Mouse (Mus musculus) Muller cell, postnatal 12 days (primary cell): Measurements from ENCODE around the gene Trim54.

Source experiments
- DNase-seq: peaks from one replicate; pipeline ENCODE4 v3.0.0-alpha.2; 2015; ENCODE audit errors: inconsistent ontology term

Trim54 gene

DNA sequence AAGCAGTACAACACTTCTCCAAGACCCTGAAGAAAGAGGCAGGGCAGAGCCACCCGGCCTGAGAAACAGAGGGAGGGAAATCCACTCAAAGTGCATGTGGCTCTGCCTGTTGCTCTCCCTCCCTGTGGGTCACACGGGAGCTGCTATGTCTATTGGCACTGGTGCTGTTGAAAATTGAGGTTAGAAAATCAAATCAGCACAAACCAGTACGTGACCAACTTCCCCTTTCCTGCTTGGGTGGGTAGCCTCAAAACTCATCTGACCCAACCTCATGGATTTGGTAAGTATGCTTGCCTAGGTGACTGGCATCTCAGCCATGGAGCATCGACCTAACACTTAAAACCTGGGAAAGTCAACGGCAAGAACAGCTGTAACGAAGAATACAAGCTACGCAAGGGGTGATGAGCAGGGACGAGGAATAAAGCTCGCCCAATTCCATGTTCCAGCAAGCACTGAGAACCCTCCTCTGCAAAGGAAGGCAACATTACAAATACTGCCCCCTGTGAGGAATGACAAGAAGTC lies 10.6 kb upstream of the Trim54 start, which contains the start of gene Dnajc5g:
TSS of gene Dnajc5g (plus strand) at position 472 of the 522 bp plus-strand sequence.
- DNase-seq = no peak

DNA sequence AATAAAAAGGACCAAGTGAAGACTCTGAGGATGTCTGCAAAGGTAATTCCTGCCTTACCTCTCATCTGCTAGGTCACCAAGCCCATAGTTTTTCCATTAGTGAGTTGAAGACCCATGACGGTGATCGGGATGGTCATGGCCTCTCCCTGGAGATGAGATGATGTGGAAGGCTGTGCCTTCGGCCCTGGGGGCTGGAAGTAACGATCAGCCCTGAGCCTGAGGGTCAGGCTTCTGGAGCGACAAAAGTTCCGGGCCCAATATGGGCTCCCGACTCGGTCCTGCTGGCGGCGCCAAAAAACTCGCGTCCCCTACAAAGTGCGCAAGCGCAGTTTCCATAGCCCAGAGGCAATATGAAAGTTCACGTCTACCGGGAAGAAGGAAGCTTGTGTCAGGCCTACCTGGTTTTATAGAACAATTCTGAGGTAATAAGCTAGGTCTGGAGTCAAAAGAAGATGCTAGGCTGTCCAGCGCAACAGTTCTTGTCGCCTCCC lies 8.5 kb upstream of the Trim54 start, which contains the start of gene Slc30a3:
TSS of gene Slc30a3 (minus strand) at position 238 of the 491 bp plus-strand sequence.
- DNase-seq = no peak

DNA sequence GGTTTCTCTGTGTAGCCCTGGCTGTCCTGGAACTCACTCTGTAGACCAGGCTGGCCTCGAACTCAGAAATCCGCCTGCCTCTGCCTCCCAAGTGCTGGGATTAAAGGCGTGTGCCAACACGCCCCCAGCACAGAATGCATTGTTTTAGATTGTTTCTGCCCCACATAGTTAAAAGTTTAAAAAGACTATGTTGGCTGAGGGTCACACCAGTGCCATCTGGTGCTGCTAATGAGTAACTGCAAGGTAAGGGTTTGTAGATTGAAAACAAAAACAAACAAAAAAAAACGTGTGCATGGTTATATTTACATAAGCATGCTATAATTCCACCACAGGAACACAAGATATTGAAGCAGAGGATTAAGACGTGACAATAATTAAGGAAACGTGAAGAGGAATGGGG lies 5.7 kb upstream of the Trim54 start:
- no peak for DNase-seq

DNA sequence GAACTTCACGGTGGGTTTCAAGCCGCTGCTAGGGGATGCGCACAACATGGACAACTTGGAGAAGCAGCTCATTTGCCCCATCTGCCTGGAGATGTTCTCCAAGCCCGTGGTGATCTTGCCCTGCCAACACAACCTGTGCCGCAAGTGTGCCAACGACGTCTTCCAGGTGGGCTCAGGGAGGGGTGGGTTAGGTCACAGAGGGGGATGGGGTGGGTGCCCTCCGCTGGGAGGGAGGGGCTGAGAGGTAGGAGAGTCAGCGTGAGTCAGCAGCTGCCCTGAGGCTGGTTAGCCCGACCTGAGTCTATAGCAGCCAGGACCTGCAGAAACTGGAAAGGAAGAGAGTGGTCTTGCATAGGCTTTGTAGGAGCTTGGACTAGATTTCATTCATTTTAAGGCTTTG lies 400 bp downstream of the Trim54 start:
- DNase-seq = no peak

GRCm38 (mm10) chr5:31121111-31121510 lies 4.6 kb downstream of the Trim54 start:
- DNase-seq = no peak

DNA sequence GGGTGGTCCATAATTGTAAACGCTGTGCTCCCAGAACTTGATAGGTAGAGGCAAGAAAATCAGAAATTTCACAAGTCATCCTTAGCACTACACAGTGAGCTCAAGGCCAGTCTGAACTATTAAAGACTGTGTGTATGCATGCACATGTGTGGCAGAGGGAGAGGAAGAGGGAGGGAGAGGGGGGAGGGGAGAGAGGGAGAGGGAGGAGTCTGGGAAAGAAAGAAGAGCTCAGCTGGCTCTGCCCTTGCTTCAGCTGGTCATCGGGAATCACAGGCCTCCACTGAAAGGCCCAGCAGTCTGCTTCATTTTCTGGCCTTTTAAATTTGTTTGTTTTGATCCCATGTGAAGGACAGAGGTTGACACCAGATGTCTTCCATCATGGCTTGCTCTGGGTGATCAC lies 7.0 kb downstream of the Trim54 start:
- no peak for DNase-seq

GRCm38 (mm10) chr5:31126050-31126449 lies 9.5 kb downstream of the Trim54 start:
- no peak for DNase-seq

- no peak for DNase-seq
Observed at GRCm38 (mm10) chr5:31136730-31137424, 20.4 kb downstream of the Trim54 start.

DNA sequence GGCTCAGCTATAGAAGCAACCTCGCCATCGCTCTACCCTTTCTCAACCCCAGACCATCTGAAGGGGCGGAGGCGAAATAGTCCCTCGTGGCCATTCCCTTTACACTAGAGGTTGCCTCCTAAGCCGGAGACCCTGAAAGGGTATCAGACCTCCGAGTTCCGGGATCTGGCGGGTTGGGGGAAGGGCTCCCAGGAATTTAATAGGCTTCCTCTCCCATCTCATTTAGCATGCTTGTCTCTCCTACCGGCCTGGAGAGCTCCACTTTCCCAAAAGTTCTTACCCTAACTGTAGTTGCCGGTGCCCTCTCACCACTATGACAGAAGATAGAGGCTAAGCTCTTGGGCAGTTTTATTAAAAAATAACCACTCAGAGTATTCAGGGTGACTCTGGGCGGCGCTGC lies 21.1 kb downstream of the Trim54 start:
- DNase-seq = no peak

DNA sequence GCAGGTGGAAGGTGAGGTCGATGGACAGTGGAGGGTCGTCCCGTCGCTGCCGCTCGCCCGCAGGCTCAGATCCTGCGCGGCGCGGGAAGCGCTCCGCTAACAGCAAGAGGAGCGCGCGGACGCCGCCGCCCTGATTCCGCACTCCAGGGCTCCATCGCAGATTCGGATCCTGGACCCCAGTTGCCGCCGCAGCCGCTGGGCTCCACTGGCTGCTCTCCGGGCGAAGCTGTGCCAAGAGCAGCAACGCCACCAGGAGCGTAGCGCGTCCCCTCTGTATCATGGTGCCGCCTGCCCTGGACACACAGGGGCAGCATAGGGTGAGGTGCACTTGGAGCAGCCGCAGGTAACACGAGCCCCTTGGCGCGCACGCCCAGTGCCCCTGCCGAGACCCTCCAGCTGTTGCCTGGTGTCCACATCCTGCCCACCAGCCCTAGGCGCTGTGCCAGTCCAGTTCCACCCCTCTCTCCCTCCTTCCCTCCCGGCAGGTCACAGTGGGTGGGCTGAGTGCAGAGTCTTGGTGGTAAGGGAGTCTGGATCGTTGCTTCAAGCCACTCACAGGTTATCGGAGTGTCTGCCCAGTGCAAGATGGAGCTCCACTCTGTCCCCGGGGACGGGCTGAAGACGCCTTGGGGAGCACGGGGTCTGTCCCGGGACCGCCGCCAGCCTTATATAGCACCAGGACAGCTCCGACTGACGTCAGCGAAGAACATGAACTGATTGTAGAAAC lies 21.9 kb downstream of the Trim54 start, which contains the start of gene Ucn:
TSS of gene Ucn (minus strand) at position 589 of the 727 bp plus-strand sequence.
- DNase-seq = no peak

DNA sequence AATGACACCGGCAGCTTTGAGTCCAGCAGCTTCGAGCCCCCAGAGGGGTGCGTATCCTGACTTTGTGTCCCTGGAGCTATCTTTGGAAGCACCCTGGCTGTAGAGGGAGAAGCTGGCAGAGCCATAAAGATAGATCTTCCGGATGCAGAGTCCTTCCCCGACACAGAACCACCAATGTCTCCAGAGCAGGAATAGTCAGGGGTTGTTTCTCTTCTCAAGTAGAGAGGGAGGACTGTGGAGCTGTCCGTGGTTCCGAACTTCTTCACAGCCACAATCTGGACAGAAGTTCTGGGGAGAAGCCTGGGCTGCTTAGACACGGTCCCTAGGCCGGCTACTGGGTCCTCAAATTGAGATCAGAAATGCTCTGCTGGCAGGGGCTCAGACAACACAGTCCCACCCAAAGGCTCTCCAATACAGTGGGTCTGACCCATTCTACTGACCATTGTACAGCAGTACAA lies 22.5 kb downstream of the Trim54 start:
- DNase-seq = peak; percentile 56

DNA sequence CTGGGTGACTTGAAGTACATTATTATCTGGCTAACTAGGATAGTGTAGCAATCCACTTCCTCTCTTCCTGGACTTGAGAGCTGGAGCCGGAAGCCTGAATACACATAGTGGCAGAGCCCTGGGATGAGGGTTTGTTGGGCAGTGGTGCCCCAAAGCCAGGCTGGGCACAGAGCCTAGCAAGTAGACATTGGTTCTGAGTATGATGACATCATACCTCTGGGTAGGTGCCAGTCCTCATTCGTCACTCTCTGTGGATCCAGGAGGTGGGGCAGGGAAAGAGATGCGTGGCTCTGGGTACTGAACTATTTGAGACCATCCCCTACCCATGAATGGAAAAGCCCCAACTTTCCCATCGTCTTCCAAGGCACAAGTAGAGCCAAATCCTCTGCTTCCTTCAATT lies 33.3 kb downstream of the Trim54 start:
- DNase-seq = no peak

DNA sequence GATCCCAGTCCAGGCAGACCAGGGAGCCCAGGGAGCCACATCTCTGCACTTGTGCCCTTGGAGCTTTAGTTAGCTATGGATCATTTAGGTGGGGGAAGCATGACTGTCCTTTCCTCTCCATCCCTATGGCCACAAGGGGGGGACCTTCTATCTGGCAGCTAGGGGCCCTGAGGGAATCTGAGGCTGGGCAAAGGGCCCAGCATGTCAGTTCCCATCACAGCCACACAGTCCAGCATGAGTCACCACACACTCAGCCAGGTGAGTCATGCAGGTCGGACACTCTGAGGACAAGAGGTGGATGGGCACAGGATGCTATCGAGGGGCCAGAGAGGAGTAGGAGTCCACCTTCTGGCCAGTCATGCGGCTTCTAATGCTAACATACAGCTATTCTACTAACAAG lies 35.2 kb downstream of the Trim54 start:
- peak; percentile 77 for DNase-seq

DNA sequence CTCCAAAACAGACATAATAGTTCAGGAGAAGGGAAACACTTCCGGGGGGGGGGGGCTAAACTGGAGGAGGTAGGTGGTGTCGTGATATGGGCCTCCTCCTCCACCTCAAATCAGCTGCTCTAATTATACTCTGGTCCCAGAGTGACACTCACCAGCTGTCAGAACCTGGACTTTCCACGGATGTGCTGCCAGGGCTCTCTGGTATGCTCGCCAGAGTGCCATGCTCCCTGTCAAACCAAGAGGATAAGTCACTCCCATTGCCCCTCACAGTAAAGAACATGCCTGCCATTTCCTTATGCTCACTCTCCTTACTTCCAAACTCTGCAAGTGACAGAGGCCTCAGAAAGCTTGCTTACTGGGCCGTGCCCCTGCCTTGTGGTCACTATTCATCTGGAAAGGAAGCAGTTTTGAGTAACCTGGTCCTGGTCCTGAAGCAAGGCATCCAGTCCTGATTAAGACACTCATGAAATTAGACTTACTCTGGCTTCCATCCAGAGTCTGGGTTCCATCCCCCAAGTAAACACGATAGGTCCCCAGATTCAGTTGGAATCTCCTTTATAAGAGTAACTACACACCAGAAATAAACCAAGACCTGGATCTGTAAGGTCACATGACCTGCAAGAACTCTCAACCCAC lies 37.1 kb downstream of the Trim54 start:
- no peak for DNase-seq

DNA sequence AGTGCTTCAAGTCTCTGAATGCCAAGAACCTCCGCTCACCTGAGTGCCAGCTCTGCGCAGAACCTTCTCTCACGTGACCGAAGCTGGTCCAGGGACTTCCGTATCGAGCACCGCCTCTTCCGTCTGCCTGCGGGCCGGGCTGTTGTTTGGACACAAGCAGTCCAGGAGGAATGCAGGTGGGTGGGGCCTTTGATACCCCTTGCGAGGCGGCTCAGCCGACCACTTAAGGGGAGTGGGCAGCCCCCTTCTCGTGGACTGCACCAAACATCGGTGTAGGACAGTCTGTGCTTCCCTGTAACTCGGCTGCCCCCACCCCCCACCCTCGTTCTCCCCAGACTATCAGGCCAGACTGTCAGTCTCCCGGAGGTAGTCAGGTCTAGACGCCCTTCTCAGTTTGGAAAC lies 37.6 kb downstream of the Trim54 start, which contains the start of gene Mpv17:
TSS of gene Mpv17 (minus strand) at position 100 of the 402 bp plus-strand sequence.
- peak; percentile 82 for DNase-seq

DNA sequence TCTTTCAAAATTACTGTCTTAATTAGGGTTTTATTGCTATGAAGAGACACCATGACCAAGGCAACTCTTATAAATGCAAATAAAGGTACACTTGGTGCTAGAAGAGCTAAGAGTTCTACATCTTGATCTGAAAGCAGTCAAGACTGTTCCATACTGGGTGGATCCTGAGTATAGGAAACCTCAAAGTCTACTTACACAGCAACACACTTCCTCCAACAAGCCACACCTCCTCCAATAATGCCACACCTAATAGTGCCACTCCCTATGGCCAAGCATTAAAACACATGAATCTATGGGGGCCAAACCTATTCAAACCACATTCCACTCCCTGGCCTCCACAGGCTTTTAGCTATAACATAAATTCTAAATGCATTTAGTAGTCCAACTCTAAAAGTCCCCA lies 46.0 kb downstream of the Trim54 start:
- DNase-seq = no peak

DNA sequence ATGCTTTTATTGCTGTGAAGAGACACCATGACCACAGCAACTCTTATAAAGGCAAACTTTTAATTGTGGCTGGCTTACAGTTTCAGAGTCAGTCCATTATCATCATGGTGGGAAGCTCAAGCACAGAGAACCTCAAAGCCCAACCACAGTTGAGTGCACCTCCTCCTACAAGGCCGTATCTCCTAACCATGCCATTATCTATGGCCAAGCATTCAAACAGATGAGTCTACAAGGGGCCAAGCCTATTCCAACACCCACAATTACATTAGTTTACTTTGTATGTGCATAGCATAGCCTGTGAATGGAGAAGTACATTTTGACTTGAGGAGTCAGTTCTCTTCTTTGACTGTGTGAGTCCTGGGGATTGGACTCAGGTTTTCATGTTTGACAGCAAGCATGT lies 48.4 kb downstream of the Trim54 start:
- no peak for DNase-seq

DNA sequence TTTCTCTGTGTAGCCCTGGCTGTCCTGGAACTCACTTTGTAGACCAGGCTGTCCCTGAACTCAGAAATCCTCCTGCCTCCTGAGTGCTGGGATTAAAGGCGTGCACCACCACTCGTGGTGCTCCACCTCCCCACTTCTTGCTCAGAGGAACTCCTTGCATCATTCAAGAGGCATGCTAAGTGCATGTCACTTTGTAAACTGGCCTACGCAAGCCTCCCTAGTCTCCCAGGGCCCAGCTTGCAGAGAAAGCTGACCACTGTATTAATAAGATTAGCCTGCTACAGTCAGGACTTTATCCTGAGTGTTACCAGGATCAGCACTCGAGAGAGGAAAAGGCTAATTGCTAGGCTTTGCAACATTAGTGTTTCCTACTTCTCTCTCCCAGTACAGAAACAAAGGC lies 52.1 kb downstream of the Trim54 start:
- DNase-seq = no peak

DNA sequence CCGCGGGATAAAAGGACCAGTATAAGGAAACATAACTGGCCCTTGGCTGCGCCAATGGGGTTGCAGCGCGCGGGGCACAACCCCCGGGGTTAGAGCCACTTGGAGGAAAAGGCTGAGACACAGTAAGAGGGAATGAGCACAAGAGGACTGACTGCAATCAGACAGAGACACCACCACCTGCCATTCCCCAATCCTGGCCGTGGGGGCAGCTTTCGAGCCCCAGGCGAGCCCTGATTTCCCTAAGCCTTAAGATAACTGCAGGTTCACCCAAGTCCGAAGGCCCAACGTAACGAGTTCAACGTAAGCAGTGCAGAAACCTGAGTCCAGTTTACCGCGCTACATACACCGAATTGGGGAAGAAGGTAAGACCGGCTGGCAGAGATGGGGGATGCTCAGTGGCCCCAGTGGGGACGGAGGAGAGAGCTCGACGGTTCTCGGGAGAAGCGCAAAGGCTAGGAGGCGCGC lies 62.8 kb downstream of the Trim54 start:
- no peak for DNase-seq

- DNase-seq = peak; percentile 97
Observed at GRCm38 (mm10) chr5:31179766-31180630, 63.5 kb downstream of the Trim54 start, which contains the start of the genes Gm29609 and Gtf3c2. Gm29609 (minus strand) TSS chr5:31179911. Gtf3c2 (minus strand) TSS chr5:31180144.
